Mouse (Mus musculus): ENCODE results near the gene Dmac2. TPM values are rescaled to one million over a fixed set of nuclear protein-coding genes. Genes with fewer than 3 reads are reported as not detected.

The Dmac2 gene
- polyA plus RNA-seq, 1 experiment from 2014 or later, result 36.8 TPM

DNA sequence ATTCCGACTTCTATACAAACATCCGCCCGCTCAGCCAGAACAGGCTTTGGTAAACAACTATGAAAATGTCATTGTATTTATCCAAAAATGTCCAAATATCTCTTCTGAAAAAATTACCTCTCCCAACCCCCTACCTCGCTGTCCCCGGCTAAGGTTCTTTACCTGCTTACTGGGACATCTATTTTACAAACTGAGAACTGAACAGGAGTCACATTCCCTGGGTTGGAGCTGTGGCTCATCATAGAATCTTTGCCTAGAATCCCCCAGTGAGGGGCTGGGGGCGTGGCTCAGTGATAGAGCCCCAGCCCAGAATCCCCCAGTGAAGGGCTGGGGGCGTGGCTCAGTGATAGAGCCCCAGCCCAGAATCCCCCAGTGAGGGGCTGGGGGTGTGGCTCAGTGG lies 7.7 kb upstream of the Dmac2 start:
- H3K27me3 ChIP-seq (ENCODE audit: control insufficient read depth, insufficient read depth, low read length), result no peaks in the 10 kb centered on the region
- peaks cover 2% of the 10 kb centered on the region; the same call in 1 of the 2 replicates for H3K9me3 ChIP-seq (replicated peaks; ENCODE audit: control insufficient read depth, low read length)
- H3K27ac ChIP-seq (ENCODE audit: low read length), result no peak overlapping the region
- no peak overlapping the region for H3K9ac ChIP-seq (ENCODE audit: low read length)
- no peak overlapping the region for H3K4me2 ChIP-seq (ENCODE audit: low read depth, low read length)
- ATAC-seq (ENCODE audit: insufficient read depth, low FRiP score), result no peak
- 40% methylated on average over 7 of the region's 7 CpGs for WGBS
- no peak overlapping the region for H3K4me3 ChIP-seq (replicated peaks; ENCODE audit: low read length)
- no peaks in the 10 kb centered on the region for H3K36me3 ChIP-seq (ENCODE audit: control insufficient read depth, insufficient read depth, low read length)
- no peaks in the 10 kb centered on the region for H3K4me1 ChIP-seq (ENCODE audit: control insufficient read depth, insufficient read depth, low read length)

DNA sequence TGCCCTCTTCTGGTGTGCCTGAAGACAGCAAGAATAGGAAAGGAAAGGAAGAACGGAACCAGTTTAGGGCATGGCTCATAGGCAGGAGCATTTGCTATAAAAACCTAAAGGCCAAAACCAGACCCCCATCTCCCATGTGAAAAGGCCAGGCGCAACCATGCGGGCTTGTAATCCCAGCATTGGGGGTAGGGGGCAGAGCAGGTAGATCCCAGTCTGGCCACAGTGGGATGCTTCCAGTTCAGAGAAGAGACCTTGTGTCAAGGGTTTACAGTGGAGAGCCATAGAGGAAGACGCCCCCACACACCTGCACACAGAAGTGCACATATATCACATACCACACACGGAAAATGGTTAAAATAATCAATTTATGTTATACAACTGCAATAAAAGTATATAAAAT lies 5.1 kb upstream of the Dmac2 start:
- H3K9ac ChIP-seq (ENCODE audit: low read length), result no peak overlapping the region
- no peak for ATAC-seq (ENCODE audit: insufficient read depth, low FRiP score)
- no peaks in the 10 kb centered on the region for H3K36me3 ChIP-seq (ENCODE audit: control insufficient read depth, insufficient read depth, low read length)
- H3K9me3 ChIP-seq (replicated peaks; ENCODE audit: control insufficient read depth, low read length), result no peaks in the 10 kb centered on the region
- H3K4me3 ChIP-seq (replicated peaks; ENCODE audit: low read length), result no peak overlapping the region
- no peaks in the 10 kb centered on the region for H3K4me1 ChIP-seq (ENCODE audit: control insufficient read depth, insufficient read depth, low read length)
- no peak overlapping the region for H3K27ac ChIP-seq (ENCODE audit: low read length)
- H3K4me2 ChIP-seq (ENCODE audit: low read depth, low read length), result no peak overlapping the region
- 88% methylated on average over 5 of the region's 5 CpGs for WGBS
- H3K27me3 ChIP-seq (ENCODE audit: control insufficient read depth, insufficient read depth, low read length), result no peaks in the 10 kb centered on the region

DNA sequence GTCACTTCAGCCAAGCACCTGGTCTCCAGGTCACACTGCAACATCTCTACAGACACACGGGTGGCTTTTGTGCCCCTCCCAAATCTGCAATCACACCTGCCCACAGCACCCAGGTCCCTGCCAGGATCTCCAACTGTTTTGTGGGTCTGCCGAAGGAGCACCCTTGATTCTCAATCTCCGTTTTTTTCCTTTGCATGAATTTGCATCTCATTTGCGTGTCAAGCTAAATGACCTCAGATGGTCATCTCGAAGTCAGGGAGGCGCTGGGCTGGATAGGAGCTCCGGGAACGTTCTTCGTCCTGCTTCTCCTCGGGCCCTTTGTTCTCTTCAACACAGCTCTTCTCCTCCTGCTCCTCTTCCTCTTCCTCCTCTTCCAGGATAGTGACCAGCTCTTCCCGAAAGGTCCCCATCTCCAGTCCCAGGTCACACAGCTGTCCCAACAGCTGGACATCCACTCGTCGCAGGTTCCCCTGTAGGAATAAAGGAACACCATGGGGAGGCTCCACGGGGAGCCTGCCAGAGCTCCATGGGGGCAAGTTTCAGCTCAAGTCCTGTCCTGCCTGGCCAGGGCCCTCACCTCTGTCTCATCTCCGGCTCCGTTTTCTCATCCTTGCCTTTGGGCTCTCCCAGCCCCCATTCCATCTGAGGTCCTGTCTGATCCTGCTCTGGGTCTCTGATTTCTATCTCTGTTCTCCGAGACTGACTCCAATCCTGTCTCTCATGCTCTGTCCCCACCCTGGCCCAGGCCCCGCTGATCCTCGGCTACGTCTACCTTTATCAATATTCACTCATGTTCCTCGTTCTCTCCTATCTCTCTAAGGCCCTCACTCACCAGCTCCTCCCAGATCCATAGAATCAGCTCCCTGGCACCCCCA lies 4.1 kb upstream of the Dmac2 start:
- Histone ChIP-seq H3K4me3 (replicated peaks; ENCODE audit: low read length) (no peak overlapping the region), H3K4me1 (ENCODE audit: control insufficient read depth, insufficient read depth, low read length) (no peaks in the 10 kb centered on the region), H3K27ac (ENCODE audit: low read length) (no peak overlapping the region), H3K9me3 (replicated peaks; ENCODE audit: control insufficient read depth, low read length) (no peaks in the 10 kb centered on the region), H3K27me3 (ENCODE audit: control insufficient read depth, insufficient read depth, low read length) (no peaks in the 10 kb centered on the region), H3K9ac (ENCODE audit: low read length) (no peak overlapping the region), H3K36me3 (ENCODE audit: control insufficient read depth, insufficient read depth, low read length) (no peaks in the 10 kb centered on the region), H3K4me2 (ENCODE audit: low read depth, low read length) (no peak overlapping the region)
- 70% methylated on average over 21 of the region's 21 CpGs for WGBS
- no peak for ATAC-seq (ENCODE audit: insufficient read depth, low FRiP score)

DNA sequence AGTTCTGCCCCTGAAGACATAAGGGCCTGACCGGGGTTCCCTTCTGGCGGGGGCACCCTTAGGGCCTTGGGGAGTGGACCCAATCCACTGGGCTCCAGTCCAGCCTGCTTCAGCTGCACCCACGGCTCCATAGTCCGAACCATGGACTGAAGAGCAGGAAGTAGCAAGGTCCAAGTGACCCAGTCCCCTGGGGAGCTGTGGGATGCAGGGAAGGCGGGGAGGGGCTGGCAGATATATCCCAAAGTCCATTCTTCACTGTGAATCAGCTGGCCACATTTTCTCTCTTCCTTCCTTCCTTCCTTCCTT lies 3.6 kb upstream of the Dmac2 start, which contains the start of gene Erich4:
Erich4 (minus strand) TSS at position 187 of the 306 bp plus-strand sequence.
- H3K9me3 ChIP-seq (replicated peaks; ENCODE audit: control insufficient read depth, low read length), result no peaks in the 10 kb centered on the region
- H3K9ac ChIP-seq (ENCODE audit: low read length), result no peak within 1 kb of the TSS
- 74% methylated on average over 5 of the region's 5 CpGs for WGBS
- no peak for ATAC-seq (ENCODE audit: insufficient read depth, low FRiP score)
- no peaks in the 10 kb centered on the region for H3K27me3 ChIP-seq (ENCODE audit: control insufficient read depth, insufficient read depth, low read length)
- no peaks in the 10 kb centered on the region for H3K4me1 ChIP-seq (ENCODE audit: control insufficient read depth, insufficient read depth, low read length)
- no peak within 1 kb of the TSS for H3K4me3 ChIP-seq (replicated peaks; ENCODE audit: low read length)
- H3K36me3 ChIP-seq (ENCODE audit: control insufficient read depth, insufficient read depth, low read length), result no peaks in the 10 kb centered on the region
- no peak within 1 kb of the TSS for H3K4me2 ChIP-seq (ENCODE audit: low read depth, low read length)
- no peak within 1 kb of the TSS for H3K27ac ChIP-seq (ENCODE audit: low read length)

DNA sequence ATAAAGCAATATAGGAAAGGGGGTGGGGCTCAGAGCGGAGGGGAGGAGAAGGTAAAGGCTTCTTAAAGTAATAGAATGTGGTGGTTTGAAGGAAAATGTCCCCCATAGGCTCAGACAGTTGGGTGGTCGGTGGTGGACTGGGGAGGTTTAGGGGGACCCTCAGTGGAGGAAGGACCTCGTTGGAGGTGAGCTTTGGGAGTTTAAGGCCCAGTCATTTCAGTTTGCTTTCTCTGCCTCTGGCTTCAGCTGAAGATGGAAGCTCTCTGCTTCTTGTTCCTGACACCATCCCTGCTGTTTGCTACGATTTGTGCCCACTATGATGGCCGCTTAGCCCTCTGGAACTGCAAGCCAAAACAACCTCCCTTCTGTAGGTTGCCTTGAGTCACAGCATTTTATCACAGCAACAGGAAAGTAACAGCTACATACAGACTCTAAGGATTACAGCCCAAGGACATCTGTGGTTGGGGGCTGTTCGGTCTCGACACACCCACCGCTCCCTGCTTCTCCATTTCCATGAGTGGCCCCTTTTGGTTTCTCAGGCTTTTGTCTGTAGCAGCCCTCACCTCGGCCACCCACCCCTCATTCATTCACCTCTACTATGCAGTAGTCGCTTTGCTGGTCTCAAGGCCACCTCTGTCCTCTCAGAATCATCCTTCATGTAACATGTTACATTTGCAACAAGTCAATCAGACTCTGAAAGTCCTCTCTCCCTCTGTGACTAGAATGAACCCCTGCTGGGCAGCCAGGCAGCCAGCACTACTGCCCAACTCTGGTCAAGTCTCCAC lies 1.6 kb upstream of the Dmac2 start:
- WGBS, result 79% methylated on average over 10 of the region's 10 CpGs
- H3K4me1 ChIP-seq (ENCODE audit: control insufficient read depth, insufficient read depth, low read length), result no peaks in the 10 kb centered on the region
- no peak overlapping the region for H3K4me3 ChIP-seq (replicated peaks; ENCODE audit: low read length)
- H3K9me3 ChIP-seq (replicated peaks; ENCODE audit: control insufficient read depth, low read length), result no peaks in the 10 kb centered on the region
- no peak overlapping the region for H3K4me2 ChIP-seq (ENCODE audit: low read depth, low read length)
- H3K27me3 ChIP-seq (ENCODE audit: control insufficient read depth, insufficient read depth, low read length), result no peaks in the 10 kb centered on the region
- H3K9ac ChIP-seq (ENCODE audit: low read length), result no peak overlapping the region
- H3K36me3 ChIP-seq (ENCODE audit: control insufficient read depth, insufficient read depth, low read length), result no peaks in the 10 kb centered on the region
- ATAC-seq (ENCODE audit: insufficient read depth, low FRiP score), result no peak
- no peak overlapping the region for H3K27ac ChIP-seq (ENCODE audit: low read length)

DNA sequence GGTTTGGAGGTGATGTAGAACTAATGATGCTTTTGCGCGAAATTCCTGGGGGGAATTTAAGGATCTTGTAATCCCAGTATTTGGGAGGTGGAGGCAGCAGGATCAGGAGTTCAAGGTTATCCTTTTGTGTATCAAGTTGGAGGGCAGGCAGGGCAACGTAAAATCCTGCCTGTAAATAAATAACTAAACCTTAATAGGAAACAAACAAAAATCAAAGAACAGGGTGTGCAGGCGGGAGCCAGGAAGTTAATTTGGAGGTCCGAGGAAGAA lies 443 bp downstream of the Dmac2 start:
- no peak for ATAC-seq (ENCODE audit: insufficient read depth, low FRiP score)
- 13% methylated on average over 5 of the region's 5 CpGs for WGBS
- peak overlapping the region; percentile 78 for H3K4me2 ChIP-seq (ENCODE audit: low read depth, low read length)
- peak overlapping the region; percentile 80 for H3K4me3 ChIP-seq (replicated peaks; ENCODE audit: low read length)
- no peaks in the 10 kb centered on the region for H3K4me1 ChIP-seq (ENCODE audit: control insufficient read depth, insufficient read depth, low read length)
- no peaks in the 10 kb centered on the region for H3K27me3 ChIP-seq (ENCODE audit: control insufficient read depth, insufficient read depth, low read length)
- H3K9ac ChIP-seq (ENCODE audit: low read length), result peak overlapping the region; percentile 78
- H3K9me3 ChIP-seq (replicated peaks; ENCODE audit: control insufficient read depth, low read length), result no peaks in the 10 kb centered on the region
- H3K27ac ChIP-seq (ENCODE audit: low read length), result peak overlapping the region; percentile 58; the same call in 1 of the 2 replicates
- H3K36me3 ChIP-seq (ENCODE audit: control insufficient read depth, insufficient read depth, low read length), result no peaks in the 10 kb centered on the region

DNA sequence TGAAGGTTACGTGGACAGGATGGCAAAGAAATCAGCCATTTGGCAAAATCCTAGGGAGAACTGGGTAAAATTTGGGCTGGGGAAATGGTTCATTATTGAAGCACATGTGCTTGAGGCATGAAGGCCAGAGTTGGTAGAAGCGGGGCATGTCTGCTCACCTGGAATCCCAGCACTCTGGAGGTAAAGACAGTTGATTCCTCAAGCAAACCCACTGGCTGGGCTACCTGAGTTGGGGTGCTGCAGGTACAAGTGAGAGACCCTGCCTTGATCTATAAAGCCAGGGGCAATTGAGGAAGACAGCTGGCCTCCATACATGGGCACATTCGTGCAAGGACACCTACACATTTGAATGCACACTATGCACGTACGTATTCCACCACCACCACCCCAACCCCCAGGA lies 887 bp downstream of the Dmac2 start:
- no peaks in the 10 kb centered on the region for H3K9me3 ChIP-seq (replicated peaks; ENCODE audit: control insufficient read depth, low read length)
- H3K4me3 ChIP-seq (replicated peaks; ENCODE audit: low read length), result peak overlapping the region; percentile 80
- no peaks in the 10 kb centered on the region for H3K27me3 ChIP-seq (ENCODE audit: control insufficient read depth, insufficient read depth, low read length)
- no peaks in the 10 kb centered on the region; the same call in 1 of the 2 replicates for H3K36me3 ChIP-seq (ENCODE audit: control insufficient read depth, insufficient read depth, low read length)
- H3K27ac ChIP-seq (ENCODE audit: low read length), result no peak overlapping the region
- H3K4me2 ChIP-seq (ENCODE audit: low read depth, low read length), result peak overlapping the region; percentile 78
- ATAC-seq (ENCODE audit: insufficient read depth, low FRiP score), result no peak
- WGBS, result 89% methylated on average over 5 of the region's 5 CpGs
- H3K4me1 ChIP-seq (ENCODE audit: control insufficient read depth, insufficient read depth, low read length), result no peaks in the 10 kb centered on the region
- no peak overlapping the region for H3K9ac ChIP-seq (ENCODE audit: low read length)

DNA sequence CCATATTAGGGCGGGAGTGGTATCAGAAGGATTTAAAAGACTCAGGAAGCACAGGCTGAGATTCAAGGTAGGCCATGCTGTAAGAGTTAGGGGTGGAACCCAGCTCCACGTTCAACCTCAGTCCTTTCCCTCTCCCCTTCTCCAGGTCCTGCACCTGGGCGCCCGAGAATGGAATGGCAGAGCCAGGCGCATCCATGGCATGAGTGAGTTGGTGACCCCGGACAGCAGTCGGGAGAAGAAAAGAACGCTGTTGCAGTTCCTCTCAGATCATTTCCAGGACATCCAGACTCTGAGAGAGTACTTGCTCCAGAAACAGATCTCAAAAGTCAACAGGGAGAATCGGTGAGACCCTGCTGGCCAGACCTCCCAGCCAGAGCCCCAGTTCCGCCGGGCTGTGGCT lies 1.5 kb downstream of the Dmac2 start:
- no peak overlapping the region for H3K4me2 ChIP-seq (ENCODE audit: low read depth, low read length)
- WGBS, result 91% methylated on average over 11 of the region's 11 CpGs
- H3K27ac ChIP-seq (ENCODE audit: low read length), result no peak overlapping the region
- no peak overlapping the region for H3K9ac ChIP-seq (ENCODE audit: low read length)
- no peaks in the 10 kb centered on the region for H3K9me3 ChIP-seq (replicated peaks; ENCODE audit: control insufficient read depth, low read length)
- no peaks in the 10 kb centered on the region for H3K27me3 ChIP-seq (ENCODE audit: control insufficient read depth, insufficient read depth, low read length)
- no peak for ATAC-seq (ENCODE audit: insufficient read depth, low FRiP score)
- H3K4me1 ChIP-seq (ENCODE audit: control insufficient read depth, insufficient read depth, low read length), result no peaks in the 10 kb centered on the region
- H3K36me3 ChIP-seq (ENCODE audit: control insufficient read depth, insufficient read depth, low read length), result no peaks in the 10 kb centered on the region; the same call in 1 of the 2 replicates
- no peak overlapping the region for H3K4me3 ChIP-seq (replicated peaks; ENCODE audit: low read length)

DNA sequence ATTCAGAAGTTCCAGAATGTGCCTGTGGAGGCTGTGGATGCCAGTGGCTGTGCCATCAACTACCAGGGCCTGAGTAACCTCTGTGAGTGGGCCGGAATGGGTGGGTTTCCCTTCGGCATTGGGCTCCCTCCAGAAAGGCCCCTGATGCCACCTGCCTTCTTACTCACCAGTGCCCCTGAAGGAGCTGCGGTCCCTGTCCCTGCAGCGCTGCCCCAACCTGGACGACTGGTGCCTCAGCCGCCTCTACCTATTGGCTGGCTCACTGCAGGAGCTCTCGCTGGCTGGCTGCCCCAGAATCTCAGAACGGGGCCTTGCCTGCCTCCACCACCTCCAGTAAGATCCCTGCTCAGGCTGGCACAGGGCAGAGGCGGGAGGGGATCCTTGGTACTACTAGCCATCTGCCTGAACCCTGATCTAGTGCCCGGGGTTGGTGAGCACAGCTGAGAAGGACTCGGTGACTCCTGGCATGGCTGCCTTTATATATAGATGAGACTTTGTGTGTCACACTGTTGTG lies 4.7 kb downstream of the Dmac2 start:
- Histone ChIP-seq H3K9me3 (replicated peaks; ENCODE audit: control insufficient read depth, low read length) (no peaks in the 10 kb centered on the region), H3K4me1 (ENCODE audit: control insufficient read depth, insufficient read depth, low read length) (peaks cover 16% of the 10 kb centered on the region), H3K27me3 (ENCODE audit: control insufficient read depth, insufficient read depth, low read length) (no peaks in the 10 kb centered on the region), H3K36me3 (ENCODE audit: control insufficient read depth, insufficient read depth, low read length) (no peaks in the 10 kb centered on the region; the same call in 1 of the 2 replicates), H3K4me2 (ENCODE audit: low read depth, low read length) (no peak overlapping the region), H3K9ac (ENCODE audit: low read length) (no peak overlapping the region), H3K4me3 (replicated peaks; ENCODE audit: low read length) (no peak overlapping the region), H3K27ac (ENCODE audit: low read length) (no peak overlapping the region)
- ATAC-seq (ENCODE audit: insufficient read depth, low FRiP score), result no peak
- WGBS, result 94% methylated on average over 11 of the region's 11 CpGs
